Mouse (Mus musculus) embryonic facial prominence, embryonic 15.5 days (tissue): ENCODE measurements around the gene Extl2. TPM values are rescaled to one million over a fixed set of nuclear protein-coding genes. Genes with fewer than 3 reads are reported as not detected.
A peak's percentile ranks its signal among the peaks of the same experiment; 100 is the strongest.

Experiments used
- ATAC-seq: fragments of 200-750 bp; cut with Nextera tagmentation; 2 replicates; pipeline ENCODE4 v1.8.0; 2017; ENCODE audit warnings: low read depth, moderate TSS enrichment; ENCODE audit not compliant: insufficient number of reproducible peaks, low FRiP score, low TSS enrichment
- H3K27ac ChIP-seq: fragments of 300-500 bp; sonication (generic); replicated peaks from 2 replicates; pipeline ENCODE4 v1.5.1; 2015; ENCODE audit warnings: mild to moderate bottlenecking, inconsistent platforms
- H3K27me3 ChIP-seq: fragments of 300-500 bp; sonication (generic); 2 replicates; pipeline ENCODE4 v1.6.1; 2015; ENCODE audit warnings: inconsistent platforms
- H3K36me3 ChIP-seq: fragments of 300-500 bp; sonication (generic); 2 replicates; pipeline ENCODE4 v1.6.1; 2015; ENCODE audit warnings: mild to moderate bottlenecking, inconsistent platforms
- H3K4me1 ChIP-seq: fragments of 300-500 bp; sonication (generic); 2 replicates; pipeline ENCODE4 v1.6.1; 2015; ENCODE audit warnings: inconsistent platforms
- H3K4me2 ChIP-seq: fragments of 300-500 bp; sonication (generic); replicated peaks from 2 replicates; pipeline ENCODE4 v1.6.1; 2015; ENCODE audit warnings: mild to moderate bottlenecking, inconsistent platforms
- H3K4me3 ChIP-seq: fragments of 300-500 bp; sonication (generic); replicated peaks from 2 replicates; pipeline ENCODE4 v1.5.1; 2015; ENCODE audit warnings: mild to moderate bottlenecking, inconsistent platforms
- H3K9ac ChIP-seq: fragments of 300-500 bp; sonication (generic); 2 replicates; pipeline ENCODE4 v1.6.1; 2015; ENCODE audit warnings: inconsistent platforms
- H3K9me3 ChIP-seq: fragments of 300-500 bp; sonication (generic); replicated peaks from 2 replicates; pipeline ENCODE4 v1.6.1; 2016; ENCODE audit warnings: inconsistent platforms
- WGBS: fragments of 180-500 bp; shearing (Covaris S2); methylation state at CpG from one replicate; pipeline ENCODE4 v1.1.7; 2015; 5-methylcytosine and 5-hydroxymethylcytosine counted together
- polyA plus RNA-seq: library from polyadenylated mRNA; unstranded; fragments of >200 nt; fragmentation: Nextera tagmentation; extraction: Ambion mirVana; gene quantifications from 2 replicates; pipeline ENCODE4 v1.2.1, GENCODE M21; 2015

The Extl2 gene
- polyA plus RNA-seq, result 18.5 and 19.3 TPM in 2 replicates

DNA sequence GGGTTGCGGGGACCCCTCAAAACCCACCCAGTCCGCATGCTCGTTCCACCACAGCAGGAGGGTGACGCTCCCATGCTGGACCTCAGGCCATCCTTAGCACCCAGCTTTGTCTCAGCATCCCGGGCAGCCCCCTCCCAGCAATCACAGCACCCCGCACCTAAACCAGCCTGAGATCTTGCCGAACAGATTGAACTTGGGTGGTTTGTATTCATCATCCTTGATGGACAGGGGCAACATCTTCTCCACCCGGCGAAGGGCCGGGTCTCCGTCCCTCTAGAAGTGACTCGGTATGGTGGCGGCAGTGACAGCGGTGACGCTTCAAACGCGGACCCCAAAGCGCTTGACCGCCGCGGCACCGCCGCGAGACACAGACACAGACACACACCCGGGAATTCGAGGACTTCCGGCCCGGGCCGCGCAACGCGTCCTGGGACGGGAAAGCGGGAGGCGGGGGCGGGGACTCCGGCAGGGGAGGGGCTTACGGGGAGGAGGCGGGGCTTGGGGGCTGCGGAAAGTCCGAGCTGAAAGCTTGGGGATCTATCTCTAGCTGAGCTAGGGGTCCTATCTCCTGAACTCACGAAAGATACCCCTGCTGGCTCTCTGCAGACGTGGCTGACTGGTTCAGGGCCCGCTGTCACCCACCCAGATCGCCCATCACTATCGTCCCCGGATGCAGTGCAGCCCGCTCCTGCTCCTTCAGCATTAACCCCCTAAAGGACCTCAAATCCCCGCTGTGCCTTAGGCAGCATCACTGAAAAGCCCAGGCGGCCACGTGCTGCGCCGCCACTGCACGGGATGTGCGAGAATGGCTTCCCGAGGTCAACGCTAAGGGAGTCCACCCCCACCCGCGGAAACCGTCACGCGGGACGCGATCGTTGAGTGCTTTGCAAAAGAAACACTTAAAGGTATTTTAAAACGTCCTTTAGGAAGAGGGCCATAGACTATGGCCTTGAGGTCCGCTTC lies at the start of gene Extl2, which contains the start of gene Slc30a7:
Gene Extl2 (plus strand): TSS at position 485 of the 963 bp plus-strand sequence.
Gene Slc30a7 (minus strand): TSS at position 429 of the 963 bp plus-strand sequence.
- Histone ChIP-seq H3K27ac (peak within 1 kb of the TSS; percentile 86), H3K36me3 (peaks cover 14% of the 10 kb centered on the region; the same call in 1 of the 2 replicates), H3K27me3 (no peaks in the 10 kb centered on the region), H3K9ac (peak within 1 kb of the TSS; percentile 78), H3K4me1 (peaks cover 6% of the 10 kb centered on the region; the same call in 1 of the 2 replicates), H3K9me3 (no peaks in the 10 kb centered on the region), H3K4me3 (peak within 1 kb of the TSS; percentile 85), H3K4me2 (peak within 1 kb of the TSS; percentile 86)
- under 1% methylated on average over 67 of the region's 67 CpGs for WGBS
- peak; percentile 92 for ATAC-seq

DNA sequence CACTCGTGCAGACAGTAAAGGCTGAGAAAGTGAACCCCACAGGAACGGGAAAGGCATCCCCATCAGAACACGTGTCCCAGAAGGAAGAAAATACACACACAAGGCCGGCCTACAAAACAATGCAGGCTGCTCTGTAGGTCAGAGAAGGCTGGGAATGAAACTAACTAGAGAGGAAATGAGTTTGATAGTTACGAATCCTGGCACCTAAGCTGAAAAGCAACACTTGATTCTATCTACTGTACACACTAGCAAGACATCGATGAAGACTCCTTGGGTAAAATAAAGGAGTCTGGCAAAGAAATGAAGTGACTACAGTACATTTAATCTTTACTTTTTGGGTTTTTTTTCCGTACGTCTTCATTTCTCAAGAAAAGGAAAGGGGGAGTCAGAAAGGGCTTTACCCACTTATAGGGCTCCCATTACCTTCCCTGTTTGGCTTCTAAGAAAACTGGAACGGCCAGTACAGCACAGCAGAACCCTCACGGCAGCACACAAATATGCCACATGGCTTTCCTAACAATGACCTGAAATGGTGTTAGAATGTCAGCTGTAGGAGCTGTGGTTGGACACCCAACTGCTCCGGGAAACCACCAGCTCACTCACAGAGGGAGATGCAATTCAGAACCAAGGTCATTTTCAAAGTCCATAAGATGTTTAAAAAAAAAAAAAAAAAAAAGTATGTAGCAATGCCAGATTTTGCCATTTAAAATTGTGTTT lies 45.8 kb upstream of the Extl2 start:
- no peak overlapping the region for H3K9ac ChIP-seq
- WGBS, result 52% methylated on average over 11 of the region's 11 CpGs
- H3K4me2 ChIP-seq, result no peak overlapping the region; the same call in 1 of the 2 replicates
- no peak overlapping the region for H3K4me3 ChIP-seq
- no peaks in the 10 kb centered on the region for H3K9me3 ChIP-seq
- H3K4me1 ChIP-seq, result peaks cover 10% of the 10 kb centered on the region
- H3K27me3 ChIP-seq, result no peaks in the 10 kb centered on the region
- peak overlapping the region; percentile 88 for H3K27ac ChIP-seq
- peak; percentile 71; the same call in 1 of the 2 replicates for ATAC-seq
- peaks cover 14% of the 10 kb centered on the region for H3K36me3 ChIP-seq

DNA sequence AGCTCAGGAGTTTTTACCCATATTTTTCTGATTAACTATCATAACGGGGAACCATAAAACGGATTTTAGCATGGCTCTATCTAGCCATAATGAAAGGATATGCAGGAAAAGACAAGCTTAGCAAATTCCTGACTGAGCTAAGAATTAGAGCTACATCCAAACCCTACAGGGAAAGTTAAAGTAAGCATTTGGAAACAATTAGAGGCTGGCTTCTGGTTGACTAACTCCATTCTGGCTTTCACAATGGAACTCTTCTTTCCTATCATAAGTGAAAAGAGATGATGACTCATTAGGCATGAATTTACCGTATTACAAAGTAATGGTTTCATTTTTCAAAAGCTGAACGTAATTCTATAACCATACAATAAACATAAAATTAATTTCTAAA lies 45.2 kb upstream of the Extl2 start:
- no peak overlapping the region; the same call in 1 of the 2 replicates for H3K4me2 ChIP-seq
- WGBS, result 20% methylated on average over 4 of the region's 4 CpGs
- peaks cover 14% of the 10 kb centered on the region for H3K36me3 ChIP-seq
- peaks cover 10% of the 10 kb centered on the region for H3K4me1 ChIP-seq
- H3K9me3 ChIP-seq, result no peaks in the 10 kb centered on the region
- peak; percentile 85 for ATAC-seq
- H3K27ac ChIP-seq, result peak overlapping the region; percentile 88; the same call in 1 of the 2 replicates
- H3K27me3 ChIP-seq, result no peaks in the 10 kb centered on the region
- no peak overlapping the region for H3K4me3 ChIP-seq
- no peak overlapping the region for H3K9ac ChIP-seq

DNA sequence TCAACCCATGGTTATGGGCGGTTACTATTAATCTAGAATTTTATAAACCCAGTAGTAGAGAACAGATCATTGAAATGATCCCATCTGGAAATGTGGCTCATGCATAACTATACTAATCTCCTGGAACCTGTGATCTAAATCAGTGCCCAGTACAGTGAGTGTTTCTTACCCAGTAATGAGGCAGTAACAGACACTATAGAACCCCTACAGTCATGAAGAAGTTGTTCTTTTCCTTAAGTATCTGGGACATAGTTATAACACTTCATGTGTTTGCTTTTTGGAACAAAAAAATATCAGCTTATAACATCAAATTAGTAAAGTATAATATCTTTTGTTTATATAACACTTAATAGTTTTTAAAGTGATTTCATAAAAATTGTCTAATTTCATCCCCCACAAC lies 43.7 kb upstream of the Extl2 start:
- no peaks in the 10 kb centered on the region for H3K9me3 ChIP-seq
- 88% methylated on average over 1 of the region's 1 CpGs for WGBS
- ATAC-seq, result no peak
- H3K36me3 ChIP-seq, result peaks cover 2% of the 10 kb centered on the region; the same call in 1 of the 2 replicates
- H3K27ac ChIP-seq, result no peak overlapping the region
- no peak overlapping the region for H3K9ac ChIP-seq
- no peak overlapping the region for H3K4me2 ChIP-seq
- no peaks in the 10 kb centered on the region for H3K27me3 ChIP-seq
- H3K4me1 ChIP-seq, result peaks cover 11% of the 10 kb centered on the region
- no peak overlapping the region for H3K4me3 ChIP-seq

DNA sequence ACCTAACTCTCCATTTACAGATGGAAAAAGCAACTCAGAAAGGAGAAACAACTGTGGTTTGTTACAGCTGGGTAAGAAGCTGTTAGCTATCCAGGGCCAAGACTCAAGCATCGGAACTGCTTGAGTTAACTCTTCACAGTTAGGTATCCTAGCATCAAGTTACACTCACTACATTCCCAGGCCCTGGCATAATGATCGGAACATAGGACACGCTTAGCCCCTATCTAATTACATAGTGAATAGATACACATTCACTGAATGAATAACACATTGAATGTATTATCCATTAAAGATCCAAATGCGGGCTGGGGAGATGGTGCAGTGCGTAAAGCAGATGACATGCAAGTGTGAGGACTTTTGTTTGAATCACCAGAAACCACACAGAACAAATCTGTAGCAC lies 43.2 kb upstream of the Extl2 start:
- H3K27ac ChIP-seq, result no peak overlapping the region; the same call in 1 of the 2 replicates
- H3K4me3 ChIP-seq, result no peak overlapping the region
- no peaks in the 10 kb centered on the region; the same call in 1 of the 2 replicates for H3K36me3 ChIP-seq
- H3K9ac ChIP-seq, result no peak overlapping the region
- H3K27me3 ChIP-seq, result no peaks in the 10 kb centered on the region
- ATAC-seq, result no peak
- WGBS, result 32% methylated on average over 5 of the region's 5 CpGs
- H3K9me3 ChIP-seq, result no peaks in the 10 kb centered on the region
- H3K4me1 ChIP-seq, result peaks cover 16% of the 10 kb centered on the region
- H3K4me2 ChIP-seq, result no peak overlapping the region

DNA sequence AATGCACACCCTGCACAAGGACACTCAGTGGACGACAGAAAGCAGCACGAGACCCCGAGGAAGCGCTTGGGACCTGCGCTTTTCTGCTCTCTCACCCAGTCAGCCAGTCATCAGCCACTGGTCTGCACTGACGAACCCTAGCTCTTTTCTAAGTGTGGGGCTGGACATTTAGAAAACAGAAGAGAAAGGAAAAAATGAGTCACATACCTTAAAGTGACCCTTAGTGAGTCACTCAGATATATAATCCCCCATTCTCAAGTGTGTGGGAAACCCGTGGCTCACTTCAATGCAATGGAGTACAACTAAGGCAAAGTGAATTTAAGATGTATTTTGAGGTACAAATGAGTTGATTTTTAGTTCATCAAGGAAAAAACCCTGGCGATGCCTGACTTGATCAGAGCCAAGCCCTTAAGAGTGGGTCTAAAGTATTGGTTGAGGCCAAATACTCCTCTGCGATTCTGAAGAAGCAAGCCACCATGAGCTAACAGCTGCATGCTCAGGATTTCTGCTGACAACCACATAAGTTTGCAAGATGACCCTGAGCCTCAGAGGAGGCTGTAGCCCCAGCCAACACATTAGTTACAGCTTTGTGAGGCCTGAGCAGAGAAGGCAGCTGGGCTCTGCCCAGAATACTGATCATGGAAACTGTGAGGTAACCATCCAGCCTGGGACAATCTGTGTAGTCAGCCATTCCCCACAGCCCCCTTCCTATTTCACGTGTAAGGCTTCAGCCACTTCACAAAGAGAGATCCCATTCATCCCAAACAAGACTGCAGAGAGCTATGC lies 38.3 kb upstream of the Extl2 start:
- 68% methylated on average over 10 of the region's 10 CpGs for WGBS
- H3K4me2 ChIP-seq, result no peak overlapping the region
- H3K36me3 ChIP-seq, result peaks cover 17% of the 10 kb centered on the region
- peaks cover 9% of the 10 kb centered on the region; the same call in 1 of the 2 replicates for H3K4me1 ChIP-seq
- H3K27ac ChIP-seq, result peak overlapping the region; percentile 63
- no peaks in the 10 kb centered on the region for H3K27me3 ChIP-seq
- H3K9me3 ChIP-seq, result no peaks in the 10 kb centered on the region
- peak; percentile 94 for ATAC-seq
- H3K4me3 ChIP-seq, result no peak overlapping the region
- H3K9ac ChIP-seq, result no peak overlapping the region

DNA sequence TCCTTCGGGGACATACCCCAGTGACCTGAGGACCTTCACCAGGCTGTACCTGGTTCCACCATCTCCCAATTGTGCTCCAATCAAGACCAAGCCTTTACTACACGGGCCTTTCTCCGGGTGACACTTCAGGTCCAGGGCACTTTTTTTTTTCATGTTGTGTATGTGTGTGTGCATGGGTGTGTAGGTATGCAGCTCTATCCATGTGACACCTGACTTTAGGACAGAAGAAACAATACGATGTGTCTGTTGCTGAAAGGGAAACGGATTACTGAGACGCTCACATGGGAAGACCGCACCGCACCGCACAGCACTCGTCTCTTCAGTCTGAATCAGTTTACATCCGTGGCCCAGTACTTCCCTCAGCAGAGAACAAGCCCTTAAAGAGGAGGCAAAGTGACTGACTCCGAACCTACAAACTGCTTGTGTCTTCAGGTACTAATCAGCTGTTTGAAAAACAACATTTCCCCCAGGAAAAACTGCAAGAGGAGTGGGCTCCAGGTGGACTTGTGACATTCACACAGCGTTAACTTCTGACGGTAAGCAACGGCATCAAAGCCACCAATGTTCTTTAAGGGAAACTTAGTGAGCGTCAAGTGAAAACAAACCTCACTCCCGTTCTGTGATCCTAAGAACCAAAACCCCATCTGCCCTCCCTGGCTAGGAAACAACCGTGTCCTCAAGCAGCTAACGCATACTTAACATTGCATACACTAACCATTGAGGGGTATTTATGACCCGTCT lies 36.0 kb upstream of the Extl2 start:
- no peak overlapping the region for H3K27ac ChIP-seq
- no peak overlapping the region for H3K9ac ChIP-seq
- H3K4me1 ChIP-seq, result peaks cover 9% of the 10 kb centered on the region; the same call in 1 of the 2 replicates
- H3K36me3 ChIP-seq, result peaks cover 30% of the 10 kb centered on the region
- H3K4me2 ChIP-seq, result no peak overlapping the region
- no peaks in the 10 kb centered on the region for H3K27me3 ChIP-seq
- no peak overlapping the region for H3K4me3 ChIP-seq
- H3K9me3 ChIP-seq, result no peaks in the 10 kb centered on the region
- WGBS, result 90% methylated on average over 20 of the region's 20 CpGs
- no peak for ATAC-seq

DNA sequence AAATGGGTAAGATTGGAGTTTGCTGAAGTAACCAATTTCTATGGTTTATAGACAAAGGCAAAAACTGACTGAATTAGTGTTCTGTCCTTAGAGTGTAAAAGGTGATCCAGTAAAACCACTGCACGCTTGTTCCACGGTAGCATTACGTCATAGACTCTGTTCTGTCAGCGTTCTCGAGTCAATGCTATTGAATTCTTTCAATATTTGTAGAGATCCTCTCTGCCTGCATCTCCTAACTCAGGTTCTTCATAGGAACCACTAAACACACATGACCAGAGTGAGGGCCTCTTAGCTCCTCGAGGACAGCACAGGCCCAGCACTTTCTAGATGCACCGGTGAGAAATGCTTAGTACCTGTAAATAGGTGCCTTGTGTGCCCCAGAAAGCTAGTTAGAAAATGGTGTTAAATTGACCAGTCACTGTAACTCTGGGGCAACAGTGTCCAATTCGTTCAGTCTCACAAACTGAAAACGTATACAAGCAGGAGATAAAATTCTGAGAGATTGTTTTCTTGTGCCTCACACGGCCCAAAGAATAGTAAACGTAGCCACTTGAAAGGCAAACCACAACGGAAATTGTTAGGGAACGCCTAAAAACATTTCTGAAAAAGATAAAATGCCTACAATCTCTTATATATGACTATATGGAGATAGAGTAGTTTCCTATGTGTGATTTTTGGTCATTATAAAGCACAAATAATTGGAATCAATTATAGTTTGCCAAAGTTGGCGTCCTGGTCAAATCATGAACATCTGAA lies 35.2 kb upstream of the Extl2 start:
- 88% methylated on average over 14 of the region's 14 CpGs for WGBS
- peaks cover 32% of the 10 kb centered on the region for H3K36me3 ChIP-seq

DNA sequence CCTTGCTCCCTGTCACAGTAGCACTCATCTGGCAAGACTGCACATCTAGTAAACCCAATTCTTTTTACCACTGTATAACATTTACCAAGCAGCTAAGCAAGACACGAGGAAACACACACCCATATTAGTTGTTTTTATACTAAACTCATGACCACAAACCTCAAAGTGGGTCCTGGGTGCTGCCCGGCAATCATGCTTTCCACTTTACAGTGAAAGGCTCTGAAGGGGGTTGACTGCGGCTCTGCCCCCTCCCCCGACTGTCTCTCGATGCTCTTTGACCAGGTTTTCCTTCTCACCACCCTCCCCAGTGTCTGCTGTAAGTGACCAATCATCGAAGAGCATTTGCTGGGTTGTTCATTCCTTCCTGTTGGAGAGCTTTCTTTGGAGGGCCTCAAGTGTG lies 33.0 kb upstream of the Extl2 start:
- no peaks in the 10 kb centered on the region for H3K9me3 ChIP-seq
- H3K4me2 ChIP-seq, result no peak overlapping the region
- no peaks in the 10 kb centered on the region for H3K27me3 ChIP-seq
- peaks cover 40% of the 10 kb centered on the region for H3K36me3 ChIP-seq
- H3K4me3 ChIP-seq, result no peak overlapping the region
- ATAC-seq, result no peak
- H3K9ac ChIP-seq, result no peak overlapping the region
- peaks cover 1% of the 10 kb centered on the region; the same call in 1 of the 2 replicates for H3K4me1 ChIP-seq
- 88% methylated on average over 6 of the region's 6 CpGs for WGBS
- no peak overlapping the region for H3K27ac ChIP-seq

More for the DNA sequence above, 35.2 kb upstream of the Extl2 start:
- H3K4me2 ChIP-seq, result no peak overlapping the region
- H3K27ac ChIP-seq, result no peak overlapping the region
- no peaks in the 10 kb centered on the region for H3K9me3 ChIP-seq
- no peak overlapping the region for H3K9ac ChIP-seq
- peaks cover 9% of the 10 kb centered on the region; the same call in 1 of the 2 replicates for H3K4me1 ChIP-seq
- no peak for ATAC-seq
- no peak overlapping the region for H3K4me3 ChIP-seq
- no peaks in the 10 kb centered on the region for H3K27me3 ChIP-seq
